Mouse (Mus musculus): ENCODE results near the gene Rfxank. TPM values are rescaled to one million over a fixed set of nuclear protein-coding genes. Genes with fewer than 3 reads are reported as not detected.

Gene Rfxank
- polyA plus RNA-seq, 1 experiment, result 22.5 TPM

DNA sequence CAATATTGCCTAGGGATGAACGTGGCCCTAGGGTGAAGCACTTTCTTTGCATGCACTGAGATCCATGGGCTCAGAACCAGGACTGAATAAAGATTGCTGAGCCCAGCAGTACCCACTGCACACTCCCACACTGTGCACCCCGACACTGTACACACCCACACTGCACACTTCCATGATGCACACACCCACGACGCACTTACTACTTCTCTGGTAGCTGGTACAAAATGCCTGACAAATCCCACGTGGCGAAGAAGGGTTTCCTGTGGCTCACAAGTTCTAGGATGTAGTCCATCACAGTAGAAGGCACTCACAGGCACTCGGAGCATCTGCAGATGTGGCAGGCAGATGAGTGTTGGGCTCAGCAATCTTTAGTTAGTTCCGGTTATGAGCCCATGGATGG lies 14.0 kb downstream of the Rfxank start:
- TF ChIP-seq POLR2A (IDR thresholded peaks at IDR 0.05; ENCODE audit: low read depth, low read length) (no peak), CTCF (IDR thresholded peaks at IDR 0.05; ENCODE audit: extremely low read depth, insufficient read depth, insufficient read length, insufficient replicate concordance) (no peak)

DNA sequence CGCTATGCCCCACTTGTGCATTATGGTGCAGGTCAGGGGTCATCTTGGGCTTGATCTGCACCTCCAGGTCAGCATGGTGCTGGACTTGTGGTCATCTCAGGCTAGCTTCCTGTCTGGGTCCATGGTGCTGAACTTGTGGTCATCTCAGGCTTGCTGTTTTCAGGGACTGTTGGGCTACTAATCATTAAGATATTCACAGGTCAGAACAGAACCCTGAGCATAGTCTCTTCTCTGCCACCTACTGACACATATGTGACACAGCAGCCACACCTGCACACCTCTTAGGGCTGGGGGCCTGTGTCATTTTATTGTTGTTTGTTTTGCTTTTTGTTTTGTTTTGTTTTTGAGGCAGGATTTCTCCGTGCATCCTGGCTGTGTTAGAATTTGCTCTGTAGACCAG lies 16.1 kb downstream of the Rfxank start:
- H3K36me3 ChIP-seq (ENCODE audit: control insufficient read depth, insufficient read depth, low read length), result no peaks in the 10 kb centered on the region
- no peaks in the 10 kb centered on the region for H3K4me1 ChIP-seq (ENCODE audit: control insufficient read depth, insufficient read depth, insufficient read length)
- no peak overlapping the region for H3K27ac ChIP-seq (ENCODE audit: insufficient read depth, low read length)
- no peak overlapping the region for H3K4me3 ChIP-seq (ENCODE audit: extremely low read depth, insufficient read depth, insufficient read length)
- peaks cover 16% of the 10 kb centered on the region; the same call in 1 of the 2 replicates for H3K27me3 ChIP-seq (ENCODE audit: control insufficient read depth, insufficient read depth, low read length)
- TF ChIP-seq CTCF (IDR thresholded peaks at IDR 0.05; ENCODE audit: extremely low read depth, insufficient read depth, insufficient read length, insufficient replicate concordance) (peak; percentile 23; the same call in 1 of the 2 replicates), POLR2A (IDR thresholded peaks at IDR 0.05; ENCODE audit: low read depth, low read length) (no peak)
- no peak for DNase-seq (ENCODE audit: low read depth in 1 of 2, low spot score in 2 of 2)
- WGBS, result 56% methylated on average over 2 of the region's 2 CpGs

More for the DNA sequence above, 14.0 kb downstream of the Rfxank start:
- 66% methylated on average over 8 of the region's 8 CpGs for WGBS
- Histone ChIP-seq H3K27ac (ENCODE audit: insufficient read depth, low read length) (no peak overlapping the region), H3K36me3 (ENCODE audit: control insufficient read depth, insufficient read depth, low read length) (no peaks in the 10 kb centered on the region), H3K27me3 (ENCODE audit: control insufficient read depth, insufficient read depth, low read length) (peaks cover 9% of the 10 kb centered on the region; the same call in 1 of the 2 replicates), H3K4me1 (ENCODE audit: control insufficient read depth, insufficient read depth, insufficient read length) (no peaks in the 10 kb centered on the region), H3K4me3 (ENCODE audit: extremely low read depth, insufficient read depth, insufficient read length) (no peak overlapping the region)
- DNase-seq (ENCODE audit: low read depth in 1 of 2, low spot score in 2 of 2), result no peak

DNA sequence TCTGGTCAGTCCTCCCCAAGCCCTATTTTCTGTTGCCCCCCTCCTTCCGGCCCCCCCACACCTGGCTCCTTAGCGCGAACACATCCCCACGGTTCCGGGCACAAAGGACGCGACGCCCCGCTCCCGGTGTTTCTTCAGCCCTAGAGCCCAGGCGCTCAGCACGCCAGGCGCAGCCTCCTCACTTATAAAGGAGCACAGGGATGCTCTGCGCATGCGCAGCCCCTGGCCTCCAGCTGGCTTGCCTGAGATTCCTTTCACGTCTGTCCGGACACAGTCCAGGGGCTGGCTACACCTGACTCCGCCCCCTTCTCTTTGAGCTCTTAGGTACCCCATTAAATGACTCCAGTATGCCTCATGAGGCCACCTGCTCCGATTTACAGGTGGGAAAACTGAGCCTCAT lies 18.3 kb downstream of the Rfxank start, which contains the start of gene Ncan:
TSS of gene Ncan (minus strand) at position 207 of the 400 bp plus-strand sequence.
- Histone ChIP-seq H3K27me3 (ENCODE audit: control insufficient read depth, insufficient read depth, low read length) (peaks cover 18% of the 10 kb centered on the region; the same call in 1 of the 2 replicates), H3K27ac (ENCODE audit: insufficient read depth, low read length) (no peak within 1 kb of the TSS), H3K36me3 (ENCODE audit: control insufficient read depth, insufficient read depth, low read length) (no peaks in the 10 kb centered on the region), H3K4me1 (ENCODE audit: control insufficient read depth, insufficient read depth, insufficient read length) (no peaks in the 10 kb centered on the region), H3K4me3 (ENCODE audit: extremely low read depth, insufficient read depth, insufficient read length) (no peak within 1 kb of the TSS)
- WGBS, result 6% methylated on average over 19 of the region's 19 CpGs
- DNase-seq (ENCODE audit: low read depth in 1 of 2, low spot score in 2 of 2), result no peak
- TF ChIP-seq CTCF (IDR thresholded peaks at IDR 0.05; ENCODE audit: extremely low read depth, insufficient read depth, insufficient read length, insufficient replicate concordance) (no peak), POLR2A (IDR thresholded peaks at IDR 0.05; ENCODE audit: low read depth, low read length) (no peak)

DNA sequence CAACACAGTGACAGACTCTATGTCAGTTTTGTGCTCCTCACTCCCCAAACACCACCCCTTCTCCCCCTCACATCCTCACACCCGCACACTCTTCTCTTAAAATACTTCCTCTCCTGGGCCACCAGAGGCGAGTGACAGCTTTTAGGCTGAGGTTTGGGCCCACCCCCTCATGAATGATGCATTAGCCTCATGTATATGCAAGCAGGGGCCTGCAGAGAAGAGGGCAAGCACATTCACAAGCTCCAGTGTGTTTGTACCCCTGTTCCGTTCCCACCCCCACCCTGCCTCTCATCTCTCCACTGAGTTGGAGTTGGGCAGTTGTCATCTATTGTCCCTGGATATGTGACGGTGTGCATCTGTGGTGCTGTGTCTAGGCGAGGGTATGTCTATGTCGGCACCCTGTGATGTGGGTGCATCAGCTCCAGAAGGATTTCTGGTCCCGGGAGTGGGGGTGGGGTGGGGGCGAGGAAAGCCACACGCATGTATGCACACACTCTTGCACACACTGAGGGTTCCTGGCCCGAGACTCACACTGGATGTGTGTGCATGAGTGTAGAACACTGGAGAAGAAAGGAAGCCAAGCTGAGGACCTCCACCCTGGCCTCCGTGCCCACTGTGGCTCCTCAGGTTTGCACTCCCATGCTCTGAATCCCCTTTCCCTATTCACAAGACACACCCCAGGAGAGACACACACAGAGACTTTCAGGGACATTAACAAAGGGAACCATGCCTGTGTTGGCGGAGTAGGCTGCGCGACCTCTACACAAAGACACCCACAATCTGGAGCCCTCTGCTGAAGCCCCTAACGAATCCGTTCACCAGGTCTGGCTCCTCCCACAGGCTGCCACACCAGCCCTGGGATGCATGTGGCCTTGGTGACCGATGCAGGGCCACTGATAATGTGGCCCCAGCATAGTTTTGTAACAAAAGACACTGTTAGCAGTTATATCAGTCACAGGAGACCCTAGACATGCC lies 19.9 kb downstream of the Rfxank start:
- H3K27ac ChIP-seq (ENCODE audit: insufficient read depth, low read length), result no peak overlapping the region
- WGBS, result 21% methylated on average over 17 of the region's 17 CpGs

DNA sequence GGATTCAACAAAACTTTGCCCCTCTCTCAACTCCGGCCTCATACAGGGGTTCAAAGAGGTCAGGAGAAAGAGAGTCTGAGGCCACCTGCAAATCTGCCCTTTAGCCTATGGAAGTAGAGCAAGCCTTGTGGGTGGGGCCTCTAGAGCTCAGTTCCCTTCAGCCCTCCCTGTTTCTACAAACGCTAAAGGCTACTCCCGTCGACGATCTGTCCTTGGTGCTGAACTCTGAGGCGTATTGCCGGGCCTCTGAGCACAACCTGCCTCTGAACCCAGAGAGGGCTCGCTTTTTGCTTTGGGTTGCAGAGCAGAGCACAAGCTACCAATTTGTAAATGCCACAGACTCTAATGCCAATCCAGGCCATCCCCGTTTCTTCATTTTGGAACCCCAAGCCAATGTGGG lies 21.3 kb downstream of the Rfxank start:
- 10% methylated on average over 9 of the region's 9 CpGs for WGBS
- H3K4me1 ChIP-seq (ENCODE audit: control insufficient read depth, insufficient read depth, insufficient read length), result no peaks in the 10 kb centered on the region; the same call in 1 of the 2 replicates
- DNase-seq (ENCODE audit: low read depth in 1 of 2, low spot score in 2 of 2), result no peak
- H3K36me3 ChIP-seq (ENCODE audit: control insufficient read depth, insufficient read depth, low read length), result no peaks in the 10 kb centered on the region
- TF ChIP-seq POLR2A (IDR thresholded peaks at IDR 0.05; ENCODE audit: low read depth, low read length) (no peak), CTCF (IDR thresholded peaks at IDR 0.05; ENCODE audit: extremely low read depth, insufficient read depth, insufficient read length, insufficient replicate concordance) (no peak)
- H3K4me3 ChIP-seq (ENCODE audit: extremely low read depth, insufficient read depth, insufficient read length), result no peak overlapping the region
- no peak overlapping the region for H3K27ac ChIP-seq (ENCODE audit: insufficient read depth, low read length)
- peaks cover 19% of the 10 kb centered on the region; the same call in 1 of the 2 replicates for H3K27me3 ChIP-seq (ENCODE audit: control insufficient read depth, insufficient read depth, low read length)

More for the DNA sequence above, 19.9 kb downstream of the Rfxank start:
- H3K27me3 ChIP-seq (ENCODE audit: control insufficient read depth, insufficient read depth, low read length), result peaks cover 18% of the 10 kb centered on the region; the same call in 1 of the 2 replicates
- H3K4me1 ChIP-seq (ENCODE audit: control insufficient read depth, insufficient read depth, insufficient read length), result no peaks in the 10 kb centered on the region
- TF ChIP-seq CTCF (IDR thresholded peaks at IDR 0.05; ENCODE audit: extremely low read depth, insufficient read depth, insufficient read length, insufficient replicate concordance) (no peak), POLR2A (IDR thresholded peaks at IDR 0.05; ENCODE audit: low read depth, low read length) (no peak)
- H3K36me3 ChIP-seq (ENCODE audit: control insufficient read depth, insufficient read depth, low read length), result no peaks in the 10 kb centered on the region
- no peak overlapping the region for H3K4me3 ChIP-seq (ENCODE audit: extremely low read depth, insufficient read depth, insufficient read length)
- no peak for DNase-seq (ENCODE audit: low read depth in 1 of 2, low spot score in 2 of 2)

DNA sequence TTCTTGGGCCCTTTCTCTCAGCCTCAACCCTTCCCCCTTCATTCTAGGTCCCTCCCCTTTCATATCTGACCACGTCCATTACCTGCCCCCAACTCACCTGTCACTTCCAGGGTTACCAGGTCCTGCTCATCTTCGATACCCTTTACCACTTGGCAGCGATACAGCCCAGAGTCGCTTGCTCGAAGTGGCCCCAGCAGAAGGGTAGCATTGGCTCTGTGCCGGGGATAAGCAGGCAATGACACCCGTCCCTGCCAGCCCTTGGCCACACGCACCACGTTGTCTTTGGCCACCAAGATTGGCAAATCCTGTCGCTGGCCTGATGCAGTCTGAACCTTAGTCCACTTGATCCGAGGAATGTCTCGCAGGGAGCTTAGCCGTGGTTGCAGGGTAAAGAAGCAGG lies 24.1 kb downstream of the Rfxank start:
- Histone ChIP-seq H3K36me3 (ENCODE audit: control insufficient read depth, insufficient read depth, low read length) (no peaks in the 10 kb centered on the region), H3K27ac (ENCODE audit: insufficient read depth, low read length) (no peak overlapping the region), H3K4me1 (ENCODE audit: control insufficient read depth, insufficient read depth, insufficient read length) (peaks cover 10% of the 10 kb centered on the region), H3K27me3 (ENCODE audit: control insufficient read depth, insufficient read depth, low read length) (peaks cover 20% of the 10 kb centered on the region; the same call in 1 of the 2 replicates), H3K4me3 (ENCODE audit: extremely low read depth, insufficient read depth, insufficient read length) (no peak overlapping the region)
- no peak for TF ChIP-seq CTCF (IDR thresholded peaks at IDR 0.05; ENCODE audit: extremely low read depth, insufficient read depth, insufficient read length, insufficient replicate concordance)
- TF ChIP-seq POLR2A (IDR thresholded peaks at IDR 0.05; ENCODE audit: low read depth, low read length), result no peak
- WGBS, result 66% methylated on average over 13 of the region's 13 CpGs
- no peak for DNase-seq (ENCODE audit: low read depth in 1 of 2, low spot score in 2 of 2)

All from spleen, adult 2 months (tissue).